Mouse (Mus musculus): Measurements from ENCODE around the gene Gsg1l2.

The Gsg1l2 gene

DNA sequence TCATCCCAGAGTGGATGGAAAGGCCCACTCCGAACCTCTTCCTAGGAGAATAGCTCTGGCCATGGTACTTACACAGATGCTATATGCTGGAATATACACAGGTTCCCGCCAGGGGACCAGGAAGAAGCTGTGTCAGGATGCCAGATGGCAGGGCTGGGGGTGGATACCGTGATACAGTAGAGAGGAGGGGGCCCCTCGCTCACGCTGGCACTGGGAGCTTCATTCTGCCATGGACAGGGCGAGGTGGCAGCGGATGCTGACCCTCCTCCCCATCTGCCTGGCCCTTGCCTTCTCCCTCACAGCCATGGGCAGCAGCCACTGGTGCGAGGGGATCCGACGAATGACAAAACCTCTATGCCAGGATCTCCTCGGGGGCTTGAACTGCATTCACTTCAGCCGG is at the start of gene Gsg1l2:
Gene Gsg1l2, plus strand, starts transcription at position 230 of the 400 bp plus-strand sequence.
- no peak for DNase-seq (ENCODE audit: low read depth, low spot score)

DNA sequence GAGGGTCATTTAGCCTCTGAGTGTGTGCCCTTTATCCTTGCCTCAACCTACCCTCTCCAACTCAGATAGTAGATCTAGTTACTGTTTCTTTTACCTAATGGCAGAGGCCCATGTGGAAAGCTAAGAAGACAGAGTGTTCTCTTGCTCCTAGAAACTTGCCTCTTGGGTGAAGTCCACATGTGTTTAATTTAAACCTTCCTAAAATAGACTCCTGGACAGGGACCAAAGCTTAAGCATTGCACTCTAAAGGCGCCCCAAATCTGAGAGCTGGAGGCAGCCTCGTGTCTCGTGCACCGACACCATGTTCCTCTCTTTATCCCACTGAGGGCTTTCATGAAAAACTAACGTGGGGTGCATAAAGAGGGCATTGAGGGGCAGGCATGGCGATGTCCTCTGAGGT is 47.3 kb upstream of the Gsg1l2 start:
- no peak for DNase-seq (ENCODE audit: low read depth, low spot score)

DNA sequence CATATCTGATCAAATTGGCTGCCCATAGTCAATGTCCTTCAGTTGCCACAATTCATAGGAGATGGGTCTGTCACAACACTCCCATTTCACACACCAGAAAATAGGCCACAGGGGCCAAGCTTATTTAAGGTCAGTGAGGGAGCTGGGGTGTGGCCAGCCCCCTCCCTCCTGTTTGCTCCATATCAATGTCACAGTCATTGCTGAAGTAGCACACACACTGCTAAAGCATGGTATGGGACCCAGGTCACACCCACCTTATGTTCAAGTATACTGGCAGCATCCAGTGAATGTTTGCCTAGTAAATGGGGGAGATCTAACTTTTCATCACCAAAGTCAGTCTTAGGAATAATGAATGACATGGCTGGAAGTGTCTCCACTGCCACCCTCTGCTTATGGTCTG is 45.7 kb upstream of the Gsg1l2 start:
- DNase-seq (ENCODE audit: low read depth, low spot score): no peak

DNA sequence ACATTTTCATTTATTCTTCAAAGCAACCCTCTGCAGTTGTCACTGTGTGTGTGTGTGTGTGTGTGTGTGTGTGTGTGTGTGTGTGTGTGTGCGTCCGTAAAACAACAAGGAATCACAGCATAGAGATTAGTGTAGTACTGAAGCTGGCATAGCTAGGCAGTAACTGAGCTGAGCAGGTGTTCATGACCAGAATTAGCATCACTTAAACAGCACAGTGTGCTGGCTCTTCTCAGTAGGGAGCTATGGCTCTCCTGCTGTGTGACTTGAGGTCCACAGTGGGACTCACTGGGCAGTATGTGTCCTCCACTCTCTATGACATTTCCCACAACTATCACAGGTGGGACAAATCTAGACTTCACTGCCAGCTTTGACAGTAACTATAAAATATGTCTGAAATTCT is 43.4 kb upstream of the Gsg1l2 start:
- no peak for DNase-seq (ENCODE audit: low read depth, low spot score)

DNA sequence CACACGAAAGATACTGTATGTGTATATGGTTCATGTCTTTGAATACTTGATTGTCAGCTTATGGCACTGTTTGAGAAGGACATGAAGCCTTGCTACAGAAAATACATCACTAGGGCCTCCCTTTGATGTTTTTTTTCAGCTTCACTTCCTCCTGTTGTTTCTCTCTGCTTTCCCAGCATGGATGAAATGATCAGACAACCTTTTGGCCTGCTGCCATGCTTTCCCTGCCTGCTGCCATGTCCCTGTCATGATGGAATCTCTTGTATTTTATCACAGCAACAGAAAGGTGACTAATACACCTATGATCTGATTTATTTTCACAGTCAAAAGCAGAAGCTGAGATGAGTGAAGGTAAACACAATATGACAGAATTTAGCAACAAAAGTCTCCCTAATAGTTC is 40.7 kb upstream of the Gsg1l2 start:
- DNase-seq (ENCODE audit: low read depth, low spot score): no peak

DNA sequence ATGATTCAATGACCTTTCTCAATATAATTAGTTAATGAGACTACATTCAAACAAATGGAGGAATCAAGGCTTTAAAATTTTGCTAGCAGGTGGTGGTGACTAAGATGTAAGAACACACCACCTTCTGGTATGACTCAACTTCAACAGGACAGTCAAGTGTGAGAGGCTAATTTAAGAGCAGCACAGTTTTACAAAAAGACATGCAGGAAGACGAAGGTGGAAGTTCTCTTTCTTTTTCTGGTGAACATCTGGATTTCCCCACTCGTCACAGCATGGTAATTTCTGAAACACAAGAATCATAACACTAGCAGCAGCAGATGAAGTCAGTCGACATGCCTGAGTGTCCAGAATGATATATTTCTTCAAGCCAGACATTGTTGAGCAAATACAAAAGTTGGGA is 39.8 kb upstream of the Gsg1l2 start:
- no peak for DNase-seq (ENCODE audit: low read depth, low spot score)

DNA sequence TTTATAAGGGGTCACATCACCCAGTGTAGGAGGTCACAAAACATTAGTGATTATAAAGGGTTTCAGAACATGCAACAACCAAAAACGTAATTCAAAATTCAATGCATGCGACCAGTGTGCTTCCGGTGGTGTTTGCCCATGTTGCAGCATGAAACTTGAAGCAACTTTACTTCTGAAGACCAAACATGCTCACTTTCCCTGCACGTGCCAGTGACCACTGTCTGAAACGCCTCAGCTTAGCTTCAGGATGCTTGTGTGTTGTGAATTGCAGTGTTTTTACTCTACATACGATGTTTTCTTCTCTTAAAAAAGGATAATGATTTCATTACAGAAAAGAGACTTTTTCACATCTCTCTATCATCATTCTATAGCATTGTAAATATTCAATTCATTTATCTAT is 36.1 kb upstream of the Gsg1l2 start:
- DNase-seq (ENCODE audit: low read depth, low spot score): no peak

DNA sequence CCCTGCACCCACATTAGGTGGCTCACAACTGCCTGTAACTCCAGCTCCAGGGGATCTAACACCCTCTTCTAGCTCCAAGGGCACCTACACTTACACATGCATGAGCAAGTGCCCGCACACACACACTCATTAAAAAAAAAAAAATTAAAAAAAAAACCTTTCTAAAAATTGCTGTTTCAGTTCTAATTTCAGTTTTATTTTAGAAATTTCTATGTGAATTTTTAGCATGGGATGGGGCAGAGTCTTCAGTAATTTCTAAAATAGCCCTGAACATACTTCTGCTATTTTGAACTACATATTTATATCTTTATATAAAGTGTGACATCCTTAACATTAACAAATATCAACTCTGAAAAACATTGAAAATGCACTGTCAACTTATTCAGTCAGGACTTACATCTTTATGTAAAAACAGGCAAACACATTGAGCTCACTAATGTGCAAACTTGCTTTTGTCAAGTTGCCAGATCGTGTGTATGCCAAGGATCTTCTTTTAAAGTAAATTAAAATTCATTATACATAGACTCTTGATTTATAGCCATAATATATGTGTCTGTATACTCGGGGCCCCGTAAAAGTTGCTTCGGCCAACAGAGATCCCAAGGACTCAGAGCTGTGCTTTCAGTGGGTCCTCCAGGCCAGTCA is 35.4 kb upstream of the Gsg1l2 start:
- DNase-seq (ENCODE audit: low read depth, low spot score): no peak

DNA sequence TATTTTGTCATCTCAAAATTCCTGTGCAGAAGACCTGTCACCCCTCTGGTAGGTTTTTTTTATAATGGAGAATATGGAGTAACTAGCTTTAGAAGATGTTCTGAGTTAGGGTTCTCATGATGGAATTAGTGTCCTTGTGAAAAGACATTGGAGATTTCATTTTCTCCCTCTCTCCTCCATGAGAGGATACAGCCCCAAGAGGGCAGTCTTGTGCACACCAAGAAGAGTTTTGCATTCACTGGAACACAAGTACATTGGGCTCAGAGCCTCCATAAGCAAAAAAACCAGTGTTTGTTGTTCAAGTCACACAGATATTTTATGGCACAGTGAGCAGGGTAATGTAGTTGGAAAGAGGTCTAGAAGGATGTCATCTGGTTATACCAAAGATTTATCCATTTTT is 32.8 kb upstream of the Gsg1l2 start:
- DNase-seq (ENCODE audit: low read depth, low spot score): no peak

DNA sequence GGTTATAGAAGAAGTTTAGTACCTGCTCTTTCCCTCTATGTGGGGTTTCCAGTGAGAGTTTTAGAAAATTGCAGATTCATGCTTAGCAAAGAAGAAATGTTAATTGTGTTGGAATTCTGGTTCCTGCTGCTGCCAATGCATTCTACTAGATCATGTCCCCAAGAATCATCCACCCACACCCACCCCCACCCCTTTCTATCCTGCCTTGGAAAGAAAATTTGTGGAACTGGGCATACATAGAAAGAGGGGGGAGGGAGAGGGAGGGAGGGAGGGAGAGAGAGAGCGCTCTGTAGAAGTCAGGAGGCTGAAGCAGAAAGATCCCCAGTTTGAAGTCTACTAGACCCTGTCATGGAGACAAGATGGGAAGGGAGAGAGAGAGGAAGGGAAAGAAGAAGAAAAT is 18.1 kb upstream of the Gsg1l2 start:
- DNase-seq (ENCODE audit: low read depth, low spot score): no peak

DNA sequence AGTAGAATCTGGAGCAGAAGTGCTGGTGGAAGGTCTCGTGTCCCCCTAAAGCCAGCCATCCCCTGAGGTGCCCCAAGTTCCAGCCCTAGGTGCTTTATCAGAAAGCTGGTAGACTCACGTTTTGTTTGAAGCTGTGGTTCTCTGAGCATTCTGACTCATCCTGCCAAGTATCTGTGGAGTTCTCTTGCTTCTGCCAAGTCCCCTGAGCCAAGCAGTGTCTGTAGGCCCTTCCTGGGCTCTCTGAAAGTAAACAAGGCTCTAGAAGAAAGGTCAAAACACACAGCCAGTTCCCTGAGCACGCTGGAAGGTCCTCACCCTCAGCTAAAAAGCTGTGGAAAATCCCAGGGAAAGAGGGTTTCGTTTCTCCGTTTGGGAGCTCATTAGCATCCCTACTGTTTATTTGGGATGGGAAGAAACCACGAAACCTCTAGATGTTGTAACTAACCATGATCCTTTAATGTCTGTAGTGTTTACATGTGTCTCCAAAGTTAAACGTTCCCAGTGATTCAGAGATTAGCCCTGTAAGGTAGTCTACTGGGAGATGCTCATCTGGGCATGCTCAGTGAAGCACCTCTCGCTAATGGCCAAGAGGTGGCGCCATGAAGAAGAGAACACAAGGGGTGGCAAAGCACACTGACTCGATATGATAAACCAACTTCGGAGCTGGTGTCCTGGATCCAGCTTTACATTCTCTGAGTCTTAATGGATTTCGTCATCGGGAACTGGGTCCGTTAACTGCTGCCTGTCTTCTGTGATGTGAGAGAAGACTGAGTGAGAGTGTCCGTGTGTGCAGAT is 16.8 kb upstream of the Gsg1l2 start:
- no peak for DNase-seq (ENCODE audit: low read depth, low spot score)

DNA sequence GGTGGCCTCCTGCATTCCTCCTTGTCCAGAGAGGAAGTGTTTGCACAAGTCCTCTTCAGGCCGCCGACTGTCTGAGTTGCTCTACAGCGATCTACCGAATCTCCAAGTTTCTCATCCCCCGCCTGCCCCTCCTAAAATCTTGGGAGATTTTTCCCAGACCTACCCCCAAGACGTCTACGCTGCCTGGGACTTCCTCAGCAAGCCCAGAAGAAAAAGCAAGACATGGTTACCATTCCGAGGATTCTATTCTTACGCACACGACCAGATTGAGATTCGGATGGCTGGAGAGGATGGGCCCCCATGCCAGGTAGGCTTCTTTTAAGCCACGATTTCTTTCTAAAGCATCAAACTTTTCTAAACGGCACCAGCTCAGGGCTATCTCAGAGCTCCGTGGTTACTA is 3.4 kb upstream of the Gsg1l2 start, which contains the start of gene Glp2r:
Gene Glp2r, minus strand, starts transcription at position 101 of the 400 bp plus-strand sequence.
- no peak for DNase-seq (ENCODE audit: low read depth, low spot score)

DNA sequence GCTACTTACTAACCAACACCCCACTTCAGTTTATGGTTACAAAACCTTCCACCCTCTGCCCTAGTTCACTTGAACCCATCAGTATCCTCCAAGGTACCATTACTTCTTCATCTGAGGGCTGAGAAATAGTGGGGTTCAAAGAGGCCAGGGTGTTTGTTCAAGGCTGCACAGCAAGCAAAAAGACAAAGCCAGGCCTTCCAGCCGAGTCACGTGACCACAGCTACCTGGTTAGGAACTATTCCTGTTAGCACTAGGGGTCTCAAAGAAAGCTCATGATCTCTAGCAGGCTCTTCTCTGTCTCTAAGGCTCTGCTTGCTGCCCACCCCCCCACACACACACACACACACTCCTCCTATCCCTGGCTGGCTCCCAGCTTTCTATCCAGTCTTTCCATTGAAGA is 2.7 kb upstream of the Gsg1l2 start:
- no peak for DNase-seq (ENCODE audit: low read depth, low spot score)

DNA sequence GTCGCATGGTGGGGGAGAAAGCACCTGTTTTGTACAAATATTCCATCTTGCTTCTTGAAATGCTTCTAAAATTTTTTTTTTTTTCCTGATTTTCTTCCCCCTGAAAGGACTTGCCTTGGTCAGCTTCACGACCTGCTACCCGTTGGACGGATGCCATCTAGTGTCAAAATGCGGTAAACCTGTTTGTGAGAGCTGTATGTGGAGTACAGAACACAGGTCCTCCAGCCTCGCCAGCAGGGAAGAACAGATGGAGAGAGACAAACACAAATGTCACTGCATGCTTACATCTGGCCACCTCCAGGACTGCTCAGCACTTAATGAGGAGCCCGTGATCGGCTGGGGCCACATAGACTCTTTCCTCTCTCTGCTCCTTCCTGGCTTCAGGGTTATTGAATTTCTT is 1.8 kb upstream of the Gsg1l2 start:
- peak; percentile 70 for DNase-seq (ENCODE audit: low read depth, low spot score)

DNA sequence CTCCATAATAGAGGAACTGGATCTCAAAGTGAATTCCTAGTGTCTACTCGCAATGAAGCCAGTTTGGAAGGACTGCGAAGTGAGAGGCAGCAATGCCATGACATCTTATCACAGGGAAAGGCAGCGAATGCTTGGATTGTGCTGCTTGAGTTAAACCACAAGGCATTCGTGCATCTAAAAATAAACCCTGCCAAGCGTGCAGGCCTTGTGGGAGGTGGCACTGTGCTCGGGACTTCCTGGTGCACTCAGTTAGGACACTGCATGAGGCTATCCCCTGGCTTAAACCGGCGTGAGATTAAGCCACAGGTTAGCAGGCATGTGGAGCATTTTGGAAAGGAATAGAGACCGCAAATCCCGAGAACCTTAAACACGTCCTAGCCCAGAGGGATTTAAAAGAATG is 15.8 kb downstream of the Gsg1l2 start:
- DNase-seq (ENCODE audit: low read depth, low spot score): no peak

DNA sequence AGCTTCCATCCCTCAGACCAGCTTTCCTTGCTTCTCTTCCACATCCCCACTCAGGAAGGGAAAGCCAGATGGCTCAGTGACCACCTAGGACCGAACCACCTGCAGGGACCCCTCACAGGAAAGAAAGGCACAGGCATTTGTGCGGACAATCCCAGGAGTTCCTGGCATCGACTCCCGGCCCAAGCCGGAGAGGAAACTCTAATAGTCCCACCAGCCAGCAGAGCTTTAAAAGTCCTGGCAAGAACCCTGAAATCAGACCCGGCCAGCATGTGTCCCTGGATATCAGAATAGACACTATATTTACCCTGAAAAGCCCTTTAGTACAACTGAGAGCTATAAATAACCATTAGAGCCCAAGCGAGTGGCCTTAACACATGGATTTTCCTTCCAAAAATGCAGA is 23.5 kb downstream of the Gsg1l2 start, which contains the start of gene Dhrs7c:
Gene Dhrs7c, plus strand, starts transcription at position 257 of the 400 bp plus-strand sequence.
- no peak for DNase-seq (ENCODE audit: low read depth, low spot score)

DNA sequence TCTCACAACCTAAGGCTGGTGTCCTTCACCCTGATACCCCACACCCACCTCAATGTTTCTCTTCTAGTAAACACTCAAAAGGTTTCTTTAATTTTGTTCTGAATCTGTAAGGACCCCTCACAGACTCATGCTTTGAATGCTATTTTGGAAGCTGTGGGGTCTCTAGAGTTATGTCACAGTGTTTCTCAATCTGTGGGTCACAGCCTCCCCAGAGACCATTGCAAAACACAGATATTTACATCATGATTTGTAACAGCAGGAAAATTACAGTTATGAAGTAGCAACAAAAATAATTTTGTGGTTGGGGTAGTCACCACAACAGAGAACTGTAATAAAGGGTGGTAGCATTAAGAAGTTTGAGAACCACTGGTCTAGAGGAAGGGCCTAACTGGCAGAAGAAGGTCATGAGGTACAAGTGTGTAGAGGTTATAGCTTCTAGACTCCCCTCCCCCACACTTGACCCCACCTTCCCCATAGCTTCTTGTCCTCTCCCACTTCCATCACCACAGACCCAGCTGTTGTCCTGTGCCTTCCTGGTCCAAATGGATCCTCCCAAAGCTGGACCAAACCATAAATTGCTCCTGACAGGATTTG is 25.8 kb downstream of the Gsg1l2 start:
- no peak for DNase-seq (ENCODE audit: low read depth, low spot score)

DNA sequence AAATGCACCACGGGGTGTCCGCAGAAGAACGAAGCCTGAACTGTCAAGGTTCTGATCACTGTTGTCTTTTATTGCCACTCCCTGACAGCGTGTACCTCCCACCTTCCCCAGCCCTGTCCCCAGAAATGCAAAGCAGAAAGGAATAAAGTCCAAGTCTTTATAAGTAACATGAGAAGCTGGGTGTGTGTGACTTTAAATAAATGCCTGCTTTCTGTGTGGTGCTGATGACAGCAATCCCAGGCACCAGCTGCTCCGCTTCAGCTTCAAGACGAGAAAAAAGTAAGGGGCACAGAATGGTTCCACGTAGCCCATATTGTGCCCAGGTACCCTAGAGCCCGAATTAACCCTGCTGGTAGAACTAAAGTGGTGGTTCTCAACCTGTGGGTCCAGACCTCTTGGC is 26.8 kb downstream of the Gsg1l2 start:
- no peak for DNase-seq (ENCODE audit: low read depth, low spot score)

DNA sequence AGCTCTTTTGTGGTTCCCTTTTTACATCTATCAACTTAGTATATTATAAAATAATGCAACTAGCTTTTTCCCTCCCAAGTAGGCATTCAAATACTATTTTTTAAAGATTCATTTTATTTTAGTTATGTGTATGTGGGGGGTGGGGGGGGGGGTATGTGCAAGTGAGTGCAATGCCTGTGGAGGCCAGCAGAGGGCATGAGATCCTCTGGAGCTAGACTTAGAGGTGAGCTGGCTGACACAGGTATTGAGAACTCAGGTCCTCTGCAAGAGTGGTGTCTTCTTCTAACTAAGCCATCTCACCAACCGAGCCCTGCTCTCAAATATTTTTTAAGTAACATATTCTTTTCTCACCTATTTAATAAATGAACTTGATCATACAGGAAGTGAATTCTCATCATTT is 31.1 kb downstream of the Gsg1l2 start:
- DNase-seq (ENCODE audit: low read depth, low spot score): no peak

DNA sequence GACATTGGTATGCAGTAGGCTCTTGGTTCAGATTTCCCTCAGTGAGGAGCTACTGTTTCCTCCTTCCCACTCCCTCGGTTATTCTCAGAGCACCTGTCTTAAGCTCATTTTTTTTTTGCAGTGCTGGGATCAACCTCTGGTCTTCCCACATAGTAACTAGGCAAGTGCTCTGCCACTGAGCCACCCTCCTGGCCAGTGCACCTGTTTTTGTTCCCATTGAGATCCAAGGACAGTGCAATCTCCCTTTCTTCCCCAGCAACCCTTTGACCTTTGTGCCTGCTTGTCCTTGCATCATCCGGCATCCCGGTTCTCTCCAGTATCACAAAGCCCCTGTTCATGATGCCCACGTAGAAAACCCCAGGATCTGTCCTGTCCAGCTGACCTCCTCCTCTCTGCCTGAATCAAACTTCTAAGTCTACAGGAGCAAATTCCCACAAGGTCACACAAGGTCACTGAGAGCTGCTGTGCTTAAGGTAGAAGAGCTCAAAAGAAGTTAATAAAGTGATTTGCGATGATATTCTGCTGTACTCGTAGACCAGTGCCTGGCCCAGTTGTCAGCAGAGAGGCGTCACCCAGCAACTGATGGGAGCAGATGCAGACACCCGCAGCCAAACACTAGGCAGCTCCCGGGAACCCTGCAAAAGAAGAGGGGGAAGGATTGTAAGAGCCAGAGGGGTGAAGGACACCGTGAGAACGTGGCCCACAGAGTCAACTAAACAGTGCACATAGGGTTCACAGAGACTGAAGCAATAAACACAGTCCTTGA is 32.6 kb downstream of the Gsg1l2 start:
- DNase-seq (ENCODE audit: low read depth, low spot score): no peak

DNA sequence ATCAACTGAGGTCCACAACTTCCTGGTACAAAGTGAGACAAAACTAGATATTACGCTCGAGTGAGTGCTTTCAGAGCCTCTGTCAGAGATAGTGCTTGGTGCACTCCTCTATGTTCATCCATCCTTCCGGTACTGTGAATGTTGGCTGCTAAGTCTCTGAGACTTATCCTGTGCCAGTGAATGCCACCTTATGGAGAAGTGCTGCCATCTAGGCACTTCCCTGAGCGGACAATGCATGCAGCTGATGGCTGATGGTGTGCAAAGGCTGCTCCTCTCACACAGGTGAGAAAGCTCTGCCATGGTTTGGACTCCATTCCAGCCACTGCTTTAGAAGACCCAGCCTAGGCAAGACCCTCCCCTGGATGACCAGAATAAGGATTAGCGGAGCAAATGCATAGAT is 33.6 kb downstream of the Gsg1l2 start:
- no peak for DNase-seq (ENCODE audit: low read depth, low spot score)

DNA sequence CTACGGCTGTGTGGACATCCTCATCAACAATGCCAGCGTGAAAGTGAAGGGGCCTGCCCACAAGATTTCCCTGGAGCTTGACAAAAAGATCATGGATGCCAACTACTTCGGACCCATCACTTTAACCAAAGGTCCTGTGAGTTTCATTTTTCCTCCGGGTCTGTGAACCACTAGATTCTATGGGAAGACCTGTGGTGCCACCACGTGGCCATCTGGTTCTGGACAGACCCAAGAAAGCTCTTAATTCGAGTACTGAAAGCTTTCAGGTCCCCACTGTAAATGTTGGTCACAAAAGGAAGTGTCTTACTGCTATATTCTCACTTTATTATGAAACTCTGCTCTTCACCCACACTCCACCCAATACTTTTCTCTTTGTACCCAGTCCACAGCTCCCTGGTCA is 37.1 kb downstream of the Gsg1l2 start:
- DNase-seq (ENCODE audit: low read depth, low spot score): no peak
